Comparison of ENCODE assay signal across 7 mouse cellular contexts in the genomic region with DNA sequence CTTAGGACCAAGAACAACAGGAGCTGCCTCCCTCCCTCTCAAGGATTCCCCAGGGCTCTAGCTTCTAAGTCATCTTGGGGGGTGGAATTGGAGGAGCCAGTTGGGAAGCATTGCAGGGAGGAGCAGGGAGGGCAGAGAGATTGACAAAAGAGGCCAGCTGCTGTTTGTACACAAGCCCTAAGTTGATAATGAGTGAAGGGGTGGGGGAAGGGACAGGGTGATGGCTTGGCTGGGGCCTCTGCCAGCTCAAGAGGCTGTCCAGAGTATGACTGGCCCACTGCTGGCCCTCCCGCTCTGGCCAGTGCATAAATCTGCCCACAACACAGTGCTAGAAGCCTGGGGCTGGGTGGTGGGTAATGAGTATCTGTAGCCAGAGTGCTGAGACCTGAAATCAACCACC. TPM values are rescaled to one million over a fixed set of nuclear protein-coding genes. Genes with fewer than 3 reads are reported as not detected.
A peak's percentile ranks its signal among the peaks of the same experiment; 100 is the strongest.
DNase-seq lines count a peak whose midpoint lies in the region; ATAC-seq and TF ChIP-seq lines count a peak whose summit lies in the region.

No protein-coding gene starts in this region.

- no peak for TF ChIP-seq EP300 in heart, postnatal 0 days (IDR thresholded peaks at IDR 0.05; ENCODE audit: low read depth)

- peaks cover 58% of the 10 kb centered on the region for H3K4me1 ChIP-seq in thymus, adult 2 months (replicated peaks; ENCODE audit: control insufficient read depth, insufficient read depth, low read length)
- peaks cover 73% of the 10 kb centered on the region for H3K4me1 ChIP-seq in embryonic facial prominence, embryonic 10.5 days
- peaks cover 20% of the 10 kb centered on the region for H3K4me1 ChIP-seq in heart, postnatal 0 days (ENCODE audit: control insufficient read depth, insufficient read depth)
- peaks cover 75% of the 10 kb centered on the region for H3K4me1 ChIP-seq in liver, embryonic 13.5 days (replicated peaks)
- peaks cover 43% of the 10 kb centered on the region for H3K4me1 ChIP-seq in olfactory bulb, adult 2 months (ENCODE audit: control insufficient read depth, insufficient read depth, low read length)

- no peak overlapping the region for H3K4me3 ChIP-seq in thymus, adult 2 months (ENCODE audit: control insufficient read depth, insufficient read depth, low read length)
- H3K4me3 ChIP-seq in embryonic facial prominence, embryonic 10.5 days, result peak overlapping the region; percentile 59
- H3K4me3 ChIP-seq in heart, postnatal 0 days (ENCODE audit: low read depth, low read length), result no peak overlapping the region
- H3K4me3 ChIP-seq in liver, embryonic 13.5 days (replicated peaks), result peak overlapping the region; percentile 66; the same call in 1 of the 2 replicates
- H3K4me3 ChIP-seq in olfactory bulb, adult 2 months (ENCODE audit: insufficient read depth, low read depth, low read length), result no peak overlapping the region

- H3K27ac ChIP-seq in thymus, adult 2 months (ENCODE audit: control insufficient read depth, insufficient read depth, low read length), result peak overlapping the region; percentile 56
- H3K27ac ChIP-seq in embryonic facial prominence, embryonic 10.5 days (replicated peaks), result peak overlapping the region; percentile 99
- H3K27ac ChIP-seq in heart, postnatal 0 days (ENCODE audit: low read depth), result peak overlapping the region; percentile 96
- peak overlapping the region; percentile 84 for H3K27ac ChIP-seq in liver, embryonic 13.5 days
- peak overlapping the region; percentile 91; the same call in 1 of the 2 replicates for H3K27ac ChIP-seq in olfactory bulb, adult 2 months (ENCODE audit: insufficient read depth, low read depth, low read length)

- peak overlapping the region; percentile 61; the same call in 1 of the 2 replicates for H3K4me2 ChIP-seq in heart, postnatal 0 days (ENCODE audit: low read depth, low read length)
- H3K4me2 ChIP-seq in liver, embryonic 13.5 days, result peak overlapping the region; percentile 95

- TF ChIP-seq CTCF in thymus, adult 2 months (IDR thresholded peaks at IDR 0.05; ENCODE audit: borderline replicate concordance, control insufficient read depth, extremely low read depth, insufficient read depth, low read length, poor library complexity), result no peak
- TF ChIP-seq CTCF in heart, postnatal 0 days (IDR thresholded peaks at IDR 0.05; ENCODE audit: low read depth), result no peak
- no peak for TF ChIP-seq CTCF in olfactory bulb, adult 2 months (IDR thresholded peaks at IDR 0.05; ENCODE audit: insufficient read depth, low read depth, low read length)

- ATAC-seq in heart, postnatal 0 days (ENCODE audit: insufficient read depth, low read depth), result no peak
- ATAC-seq in liver, embryonic 13.5 days (ENCODE audit: low read depth), result no peak

- no peak for DNase-seq in thymus, adult 2 months
- DNase-seq in thymus, postnatal 25 days, result no peak
- peak; percentile 49 for DNase-seq in embryonic facial prominence, embryonic 10.5 days (ENCODE audit: low spot score)
- DNase-seq in heart, postnatal 0 days (ENCODE audit: low spot score), result no peak
- no peak for DNase-seq in liver, embryonic 13.5 days
- no peak for DNase-seq in right cerebral cortex, postnatal 36 days (ENCODE audit: low spot score in 2 of 2)

- no peaks in the 10 kb centered on the region for H3K36me3 ChIP-seq in thymus, adult 2 months (ENCODE audit: control insufficient read depth, insufficient read depth, low read length)
- no peaks in the 10 kb centered on the region for H3K36me3 ChIP-seq in embryonic facial prominence, embryonic 10.5 days (replicated peaks)
- no peaks in the 10 kb centered on the region for H3K36me3 ChIP-seq in heart, postnatal 0 days (replicated peaks; ENCODE audit: control insufficient read depth, insufficient read depth, low read length)
- no peaks in the 10 kb centered on the region for H3K36me3 ChIP-seq in liver, embryonic 13.5 days

- H3K9ac ChIP-seq in heart, postnatal 0 days (replicated peaks; ENCODE audit: low read depth, low read length), result peak overlapping the region; percentile 21; the same call in 1 of the 2 replicates
- H3K9ac ChIP-seq in liver, embryonic 13.5 days, result peak overlapping the region; percentile 79

- no peaks in the 10 kb centered on the region for H3K27me3 ChIP-seq in thymus, adult 2 months (ENCODE audit: control insufficient read depth, insufficient read depth, low read length)
- H3K27me3 ChIP-seq in embryonic facial prominence, embryonic 10.5 days (replicated peaks; ENCODE audit: low read depth, poor library complexity, severe bottlenecking), result no peaks in the 10 kb centered on the region
- H3K27me3 ChIP-seq in heart, postnatal 0 days (ENCODE audit: control insufficient read depth, insufficient read depth, low read length), result no peaks in the 10 kb centered on the region
- peaks cover 17% of the 10 kb centered on the region for H3K27me3 ChIP-seq in liver, embryonic 13.5 days

- 43% methylated on average over 1 of the region's 1 CpGs for WGBS in thymus, adult 2 months
- 72% methylated on average over 1 of the region's 1 CpGs for WGBS in embryonic facial prominence, embryonic 10.5 days
- 17% methylated on average over 1 of the region's 1 CpGs for WGBS in heart, postnatal 0 days
- 56% methylated on average over 1 of the region's 1 CpGs for WGBS in liver, embryonic 13.5 days (ENCODE audit: insufficient replicate concordance)
- WGBS in olfactory bulb, adult 2 months, result 50% methylated on average over 1 of the region's 1 CpGs

- no peak for TF ChIP-seq POLR2A in thymus, adult 2 months (IDR thresholded peaks at IDR 0.05; ENCODE audit: control insufficient read depth, extremely low read depth, insufficient read depth, low read length, poor library complexity)
- TF ChIP-seq POLR2A in olfactory bulb, adult 2 months (IDR thresholded peaks at IDR 0.05; ENCODE audit: insufficient read depth, low read depth, low read length), result no peak

- H3K9me3 ChIP-seq in embryonic facial prominence, embryonic 10.5 days, result no peaks in the 10 kb centered on the region
- H3K9me3 ChIP-seq in heart, postnatal 0 days (replicated peaks; ENCODE audit: control insufficient read depth, low read length), result no peaks in the 10 kb centered on the region
- H3K9me3 ChIP-seq in liver, embryonic 13.5 days (replicated peaks), result no peaks in the 10 kb centered on the region

RNA-seq across cellular contexts. Expression of gene Ptma, which starts 21.1 kb away (rescaled TPM):
- 2,341 and 3,054 TPM in 2 replicates for polyA plus RNA-seq in thymus, adult 2 months (2012; rRNA removed)
- 3,352 and 3,592 TPM in 2 replicates for polyA plus RNA-seq in embryonic facial prominence, embryonic 10.5 days (2016; fragmentation: Nextera tagmentation; extraction: Ambion mirVana)
- total RNA-seq in heart, postnatal 0 days (2014; rRNA removed; ENCODE audit: low replicate concordance), result 379 and 399 TPM in 2 replicates
- polyA plus RNA-seq in heart, postnatal 0 days (2015; fragmentation: Nextera tagmentation; extraction: Ambion mirVana), result 597 and 614 TPM in 2 replicates
- polyA plus RNA-seq in liver, embryonic 13.5 days (2015; fragmentation: Nextera tagmentation; extraction: Ambion mirVana), result 1,483 and 1,688 TPM in 2 replicates
- polyA plus RNA-seq in olfactory bulb, adult 2 months (2012; ENCODE audit: insufficient read depth, insufficient read length, low replicate concordance, missing spikeins), result 1,950 and 2,456 TPM in 2 replicates

Comparison
In these comparisons a context has a peak if more than half of its experiments do, and no peak if none do; other contexts are left out.
1. H3K4me3 ChIP-seq: peak in embryonic facial prominence, embryonic 10.5 days (single experiment) and liver, embryonic 13.5 days (single experiment); none in thymus, adult 2 months (single experiment), heart, postnatal 0 days (single experiment) and olfactory bulb, adult 2 months (single experiment).
2. Peak in every context shown above with its lines, with median percentiles within 50 percentile points of each other: H3K27ac ChIP-seq.